Mouse (Mus musculus): ENCODE data around the gene Ddx11.

The Ddx11 gene

GRCm38 (mm10) chr17:66123066-66123815 lies at the start of gene Ddx11:
Gene Ddx11 (plus strand): TSS chr17:66123520.
- H3K36me3 ChIP-seq (ENCODE audit: insufficient read depth, low read length), result peaks cover 47% of the 10 kb centered on the region
- H3K9me3 ChIP-seq (ENCODE audit: low read length), result no peaks in the 10 kb centered on the region; the same call in 1 of the 2 replicates

GRCm38 (mm10) chr17:66073971-66074370 lies 49.3 kb upstream of the Ddx11 start:
- H3K9me3 ChIP-seq (ENCODE audit: low read length), result no peaks in the 10 kb centered on the region
- H3K4me3 ChIP-seq (replicated peaks; ENCODE audit: low read length), result no peak overlapping the region
- TF ChIP-seq CTCF (conservative IDR thresholded peaks at IDR 0.05; ENCODE audit: low read length), result no peak
- no peak for TF ChIP-seq NANOG (IDR thresholded peaks at IDR 0.05; ENCODE audit: borderline replicate concordance, low read length)
- no peak for TF ChIP-seq POU5F1 (IDR thresholded peaks at IDR 0.05; ENCODE audit: borderline replicate concordance, low read length)
- H3K4me1 ChIP-seq (replicated peaks; ENCODE audit: low read depth, low read length), result peaks cover 20% of the 10 kb centered on the region
- peaks cover 21% of the 10 kb centered on the region for H3K27me3 ChIP-seq (ENCODE audit: insufficient read depth, low read length)
- peaks cover 6% of the 10 kb centered on the region; the same call in 1 of the 2 replicates for H3K36me3 ChIP-seq (ENCODE audit: insufficient read depth, low read length)

More at GRCm38 (mm10) chr17:66123066-66123815, at the start of gene Ddx11:
- H3K27me3 ChIP-seq (ENCODE audit: insufficient read depth, low read length), result no peaks in the 10 kb centered on the region
- no peak for TF ChIP-seq POU5F1 (IDR thresholded peaks at IDR 0.05; ENCODE audit: borderline replicate concordance, low read length)
- TF ChIP-seq CTCF (conservative IDR thresholded peaks at IDR 0.05; ENCODE audit: low read length), result no peak
- no peak for TF ChIP-seq NANOG (IDR thresholded peaks at IDR 0.05; ENCODE audit: borderline replicate concordance, low read length)
- peak within 1 kb of the TSS; percentile 95 for H3K4me3 ChIP-seq (replicated peaks; ENCODE audit: low read length)
- peaks cover 37% of the 10 kb centered on the region for H3K4me1 ChIP-seq (replicated peaks; ENCODE audit: low read depth, low read length)

DNA sequence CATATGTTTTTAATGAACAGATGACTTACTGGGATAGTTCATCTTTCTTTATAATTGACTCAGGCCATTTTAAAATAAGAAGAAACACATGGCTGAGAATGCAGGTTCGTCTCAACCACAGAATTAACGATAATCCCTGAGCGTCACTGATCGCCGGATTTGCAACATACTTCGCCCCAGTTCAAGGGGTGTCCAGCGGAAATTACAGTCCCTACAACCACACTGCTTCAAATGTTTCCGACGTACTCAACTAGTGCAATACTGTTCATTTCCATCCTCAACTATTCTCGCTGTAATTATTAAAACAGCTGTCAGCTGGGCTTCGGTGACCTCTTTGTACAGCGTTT lies 47.5 kb upstream of the Ddx11 start:
- H3K36me3 ChIP-seq (ENCODE audit: insufficient read depth, low read length), result peaks cover 24% of the 10 kb centered on the region
- H3K4me1 ChIP-seq (replicated peaks; ENCODE audit: low read depth, low read length), result peaks cover 20% of the 10 kb centered on the region
- no peaks in the 10 kb centered on the region for H3K9me3 ChIP-seq (ENCODE audit: low read length)
- H3K4me3 ChIP-seq (replicated peaks; ENCODE audit: low read length), result peak overlapping the region; percentile 91
- TF ChIP-seq POU5F1 (IDR thresholded peaks at IDR 0.05; ENCODE audit: borderline replicate concordance, low read length) (no peak), CTCF (conservative IDR thresholded peaks at IDR 0.05; ENCODE audit: low read length) (no peak), NANOG (IDR thresholded peaks at IDR 0.05; ENCODE audit: borderline replicate concordance, low read length) (no peak)
- peaks cover 21% of the 10 kb centered on the region for H3K27me3 ChIP-seq (ENCODE audit: insufficient read depth, low read length)

DNA sequence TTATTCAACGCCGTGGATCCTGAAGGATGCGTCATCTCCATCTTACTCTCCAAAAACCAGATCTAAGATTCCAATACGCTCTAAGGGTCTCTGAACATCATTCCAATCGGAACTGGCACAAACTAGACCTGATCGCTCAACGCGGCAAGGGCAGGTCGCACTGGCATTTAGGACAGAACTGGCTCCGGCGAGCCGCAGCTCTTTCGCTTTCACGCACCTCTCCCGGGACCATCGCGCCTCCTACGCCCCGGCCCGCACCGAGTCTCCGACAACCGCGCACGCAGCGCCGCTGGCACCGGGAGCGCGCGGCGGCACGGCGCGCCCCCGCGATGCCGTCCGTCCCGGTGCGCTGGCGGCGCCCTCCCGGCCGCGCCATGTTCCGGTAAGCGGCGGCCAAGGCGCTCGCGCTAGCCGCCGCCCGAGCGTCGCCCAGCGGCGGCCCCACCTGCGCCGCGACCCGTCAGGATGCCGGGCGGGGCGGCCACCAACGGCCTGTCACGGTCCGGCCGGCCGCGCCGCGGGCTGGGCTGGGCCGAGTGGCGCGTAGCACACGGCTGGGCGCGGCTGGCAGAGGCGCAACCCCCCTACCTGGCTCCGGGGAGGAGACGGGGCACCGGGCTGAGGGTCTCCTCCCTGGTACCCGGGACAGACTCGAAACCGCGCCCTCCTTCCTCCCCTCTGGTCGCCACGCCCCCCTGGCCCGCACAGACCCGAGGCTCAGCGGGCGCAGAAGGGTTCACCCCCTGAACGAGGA lies 47.0 kb upstream of the Ddx11 start:
- no peak for TF ChIP-seq POU5F1 (IDR thresholded peaks at IDR 0.05; ENCODE audit: borderline replicate concordance, low read length)
- TF ChIP-seq NANOG (IDR thresholded peaks at IDR 0.05; ENCODE audit: borderline replicate concordance, low read length), result no peak
- TF ChIP-seq CTCF (conservative IDR thresholded peaks at IDR 0.05; ENCODE audit: low read length), result no peak
- no peaks in the 10 kb centered on the region for H3K9me3 ChIP-seq (ENCODE audit: low read length)
- H3K4me1 ChIP-seq (replicated peaks; ENCODE audit: low read depth, low read length), result peaks cover 20% of the 10 kb centered on the region
- H3K27me3 ChIP-seq (ENCODE audit: insufficient read depth, low read length), result peaks cover 21% of the 10 kb centered on the region
- peaks cover 29% of the 10 kb centered on the region for H3K36me3 ChIP-seq (ENCODE audit: insufficient read depth, low read length)
- peak overlapping the region; percentile 91 for H3K4me3 ChIP-seq (replicated peaks; ENCODE audit: low read length)

DNA sequence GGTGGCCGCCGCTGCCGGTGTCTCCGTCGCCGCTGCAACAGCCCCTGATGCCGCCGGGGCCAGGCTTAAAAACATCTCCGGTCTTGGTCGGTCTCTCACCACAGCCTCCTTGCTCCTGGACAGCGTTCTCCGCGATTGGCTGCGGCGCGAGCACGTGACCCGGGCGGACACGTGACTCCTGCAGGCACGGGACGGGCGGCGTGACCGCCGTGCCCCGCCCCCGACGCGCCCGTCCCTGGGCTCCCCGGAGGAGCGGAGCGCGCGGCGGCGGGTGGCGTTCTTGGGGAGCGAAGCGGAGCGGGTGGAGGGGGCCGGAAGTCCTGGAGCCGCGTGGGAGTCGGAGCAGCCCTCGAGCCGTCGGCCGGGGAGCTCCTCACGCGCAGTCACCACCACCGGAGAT lies 46.4 kb upstream of the Ddx11 start, which contains the start of gene Ankrd12:
Gene Ankrd12 (minus strand): TSS at position 156 of the 400 bp plus-strand sequence.
- peaks cover 20% of the 10 kb centered on the region for H3K4me1 ChIP-seq (replicated peaks; ENCODE audit: low read depth, low read length)
- H3K36me3 ChIP-seq (ENCODE audit: insufficient read depth, low read length), result peaks cover 34% of the 10 kb centered on the region
- peak within 1 kb of the TSS; percentile 91 for H3K4me3 ChIP-seq (replicated peaks; ENCODE audit: low read length)
- H3K9me3 ChIP-seq (ENCODE audit: low read length), result no peaks in the 10 kb centered on the region
- peaks cover 21% of the 10 kb centered on the region for H3K27me3 ChIP-seq (ENCODE audit: insufficient read depth, low read length)
- TF ChIP-seq CTCF (conservative IDR thresholded peaks at IDR 0.05; ENCODE audit: low read length) (no peak), POU5F1 (IDR thresholded peaks at IDR 0.05; ENCODE audit: borderline replicate concordance, low read length) (no peak)

DNA sequence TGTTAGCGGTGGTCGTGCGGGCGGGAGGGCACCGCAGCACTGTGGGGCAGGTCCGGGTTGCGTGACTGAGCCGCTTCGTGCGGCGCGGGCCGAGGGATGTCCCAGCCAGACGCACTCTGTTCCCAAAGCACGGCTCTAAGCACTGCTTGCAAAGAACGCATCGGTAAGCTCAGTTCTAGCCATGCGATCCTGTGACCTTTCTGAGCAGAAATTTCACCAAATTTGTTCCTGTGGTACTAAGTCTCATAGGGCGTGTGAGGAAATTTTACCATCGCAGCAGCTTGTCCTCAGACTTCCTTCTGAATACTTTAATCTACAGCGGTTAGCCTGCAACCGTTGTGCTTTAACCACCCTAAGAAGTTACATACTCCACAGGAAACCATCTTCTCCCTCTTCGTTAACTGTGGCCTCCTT lies 45.9 kb upstream of the Ddx11 start:
- Histone ChIP-seq H3K4me1 (replicated peaks; ENCODE audit: low read depth, low read length) (peaks cover 20% of the 10 kb centered on the region), H3K4me3 (replicated peaks; ENCODE audit: low read length) (peak overlapping the region; percentile 91), H3K27me3 (ENCODE audit: insufficient read depth, low read length) (peaks cover 21% of the 10 kb centered on the region), H3K36me3 (ENCODE audit: insufficient read depth, low read length) (peaks cover 34% of the 10 kb centered on the region), H3K9me3 (ENCODE audit: low read length) (no peaks in the 10 kb centered on the region)
- TF ChIP-seq CTCF (conservative IDR thresholded peaks at IDR 0.05; ENCODE audit: low read length), result no peak

DNA sequence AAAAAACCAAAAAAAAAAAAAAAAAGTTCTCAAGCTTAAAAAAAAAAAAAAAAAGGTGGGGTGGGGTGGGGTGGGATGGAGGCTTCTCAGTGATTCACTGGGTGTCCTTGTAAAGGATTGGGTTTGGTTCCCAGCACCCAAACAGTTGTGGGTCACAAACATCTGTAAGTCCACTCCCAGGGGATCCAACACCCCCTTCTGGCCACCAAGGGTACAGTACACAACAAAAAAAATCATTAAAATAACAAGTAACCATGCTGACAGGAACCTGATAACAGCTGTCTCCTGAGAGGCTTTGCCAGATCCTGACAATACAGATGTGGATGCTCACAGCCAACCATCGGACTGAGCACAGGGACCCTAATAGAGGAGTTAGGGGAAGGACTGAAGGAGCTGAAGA lies 38.8 kb upstream of the Ddx11 start:
- H3K9me3 ChIP-seq (ENCODE audit: low read length), result no peaks in the 10 kb centered on the region
- no peak overlapping the region for H3K4me3 ChIP-seq (replicated peaks; ENCODE audit: low read length)
- TF ChIP-seq CTCF (conservative IDR thresholded peaks at IDR 0.05; ENCODE audit: low read length) (peak; percentile 33), NANOG (IDR thresholded peaks at IDR 0.05; ENCODE audit: borderline replicate concordance, low read length) (no peak)
- no peaks in the 10 kb centered on the region for H3K27me3 ChIP-seq (ENCODE audit: insufficient read depth, low read length)
- peaks cover 10% of the 10 kb centered on the region for H3K4me1 ChIP-seq (replicated peaks; ENCODE audit: low read depth, low read length)
- peaks cover 69% of the 10 kb centered on the region for H3K36me3 ChIP-seq (ENCODE audit: insufficient read depth, low read length)

DNA sequence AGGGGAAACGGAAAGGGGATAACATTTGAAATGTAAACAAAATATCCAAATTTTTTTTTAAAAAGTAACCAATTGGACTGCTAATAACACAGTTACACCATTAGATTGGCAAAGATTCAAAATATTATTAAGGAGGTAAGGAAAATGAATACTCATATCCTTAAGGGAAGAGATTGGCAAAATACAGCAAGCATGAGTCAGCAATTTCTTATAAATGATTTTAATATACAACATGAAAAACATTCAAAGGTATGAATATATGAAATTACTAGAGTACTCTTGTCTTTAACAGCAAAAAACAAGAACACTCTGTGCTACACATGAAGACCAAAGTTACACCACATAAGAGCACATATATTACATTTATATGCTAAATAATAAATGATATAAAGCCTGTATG lies 38.3 kb upstream of the Ddx11 start:
- TF ChIP-seq CTCF (conservative IDR thresholded peaks at IDR 0.05; ENCODE audit: low read length) (no peak), NANOG (IDR thresholded peaks at IDR 0.05; ENCODE audit: borderline replicate concordance, low read length) (no peak), POU5F1 (IDR thresholded peaks at IDR 0.05; ENCODE audit: borderline replicate concordance, low read length) (no peak)
- H3K4me1 ChIP-seq (replicated peaks; ENCODE audit: low read depth, low read length), result peaks cover 10% of the 10 kb centered on the region
- H3K36me3 ChIP-seq (ENCODE audit: insufficient read depth, low read length), result peaks cover 68% of the 10 kb centered on the region
- no peaks in the 10 kb centered on the region for H3K9me3 ChIP-seq (ENCODE audit: low read length)
- no peaks in the 10 kb centered on the region for H3K27me3 ChIP-seq (ENCODE audit: insufficient read depth, low read length)
- no peak overlapping the region for H3K4me3 ChIP-seq (replicated peaks; ENCODE audit: low read length)
